Mouse (Mus musculus) 416B (cell line): ENCODE data around the gene Srsy.
"Not testable (repeated sequence)": the region's sequence is repeated elsewhere in the genome, so short reads cannot be mapped to it uniquely, and the experiment has no call there.

Experiments
- DNase-seq: peaks from one replicate; pipeline ENCODE4 v3.0.0; 2011; ENCODE audit warnings: low read depth

Srsy gene

GRCm38 (mm10) chrY:17937230-17937629 lies at the start of gene Srsy:
Gene Srsy (minus strand): TSS chrY:17937330.
- DNase-seq = not testable (repeated sequence)
